Mouse (Mus musculus) spleen, adult 18-20 months (tissue): Measurements from ENCODE around the gene Slc26a1.

Experiments
- DNase-seq, 2 experiments: peaks; one replicate each; pipeline ENCODE4 v3.0.0; 2022; ENCODE audit warnings: mixed read lengths in 2 of 2

The Slc26a1 gene

DNA sequence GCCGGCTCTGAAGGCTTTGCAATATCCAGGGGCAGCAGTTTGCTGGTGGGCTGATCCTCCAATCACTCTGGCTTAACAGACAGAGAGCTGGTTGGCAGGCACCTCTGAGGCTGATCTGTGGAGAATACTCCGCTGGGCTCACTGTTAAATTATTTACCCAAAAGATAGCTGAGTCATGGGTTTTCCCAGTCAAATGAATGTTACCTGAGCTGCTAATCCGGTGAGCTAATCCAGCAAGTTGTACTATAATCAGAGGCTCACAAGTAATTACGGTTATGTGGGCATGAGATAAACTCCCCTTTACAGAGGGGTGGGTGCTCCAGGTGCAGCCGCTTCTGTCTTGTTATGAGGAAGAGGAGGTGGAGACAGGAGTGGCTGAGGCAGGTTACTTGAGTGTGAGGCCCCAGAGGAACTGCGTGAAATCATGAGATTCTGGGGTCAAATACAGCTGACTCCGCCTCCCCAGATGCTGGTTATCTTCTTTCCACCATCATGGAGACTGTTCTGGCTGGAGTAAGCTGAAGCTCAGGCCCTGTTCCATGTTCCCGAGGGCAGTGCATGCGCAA lies at the start of gene Slc26a1:
Gene Slc26a1 (minus strand): TSS at position 319 of the 566 bp plus-strand sequence.
- no peak for DNase-seq

GRCm38 (mm10) chr5:108724006-108724405 lies 48.6 kb upstream of the Slc26a1 start:
- no peak for DNase-seq

GRCm38 (mm10) chr5:108719761-108720160 lies 44.4 kb upstream of the Slc26a1 start:
- no peak for DNase-seq

DNA sequence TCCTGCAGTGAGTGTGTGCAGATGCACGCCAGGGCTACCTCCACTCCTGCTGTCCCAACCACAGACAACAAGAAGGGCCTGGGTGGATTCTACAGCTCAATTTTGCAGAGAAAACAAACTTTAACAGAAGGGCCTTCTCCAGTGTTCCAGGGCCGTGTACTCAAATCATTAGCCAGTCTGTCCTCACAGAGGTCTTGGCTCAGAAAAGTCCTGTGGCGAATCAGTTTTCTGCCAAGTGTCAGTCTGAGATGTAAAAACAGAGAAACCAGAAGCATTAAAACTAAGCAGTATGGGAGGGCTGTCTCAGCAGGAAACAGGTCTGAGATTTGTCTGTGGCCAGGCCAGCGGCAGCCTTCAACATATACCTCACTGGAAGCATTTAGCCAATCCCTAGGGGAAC lies 42.7 kb upstream of the Slc26a1 start:
- DNase-seq = no peak

DNA sequence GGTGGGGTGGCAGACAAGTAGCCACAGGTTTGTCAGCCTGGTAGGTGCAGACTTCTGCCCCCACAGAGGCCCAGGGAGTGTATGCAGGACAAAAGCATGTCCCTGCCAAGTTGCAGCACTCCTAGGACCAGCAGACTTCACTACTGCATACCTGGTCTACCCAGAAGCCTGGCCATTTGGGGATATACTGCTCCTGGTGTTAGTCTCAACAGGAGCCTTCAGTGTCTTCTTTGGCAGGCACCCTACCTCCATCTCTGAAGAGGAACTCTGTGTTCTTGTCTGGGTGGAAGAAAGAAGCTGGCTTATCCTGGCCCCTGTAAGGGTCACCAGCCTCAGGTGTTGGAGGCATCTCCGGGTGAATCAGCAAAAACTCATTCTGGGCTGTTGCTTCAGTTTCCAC lies 40.6 kb upstream of the Slc26a1 start:
- DNase-seq = no peak

DNA sequence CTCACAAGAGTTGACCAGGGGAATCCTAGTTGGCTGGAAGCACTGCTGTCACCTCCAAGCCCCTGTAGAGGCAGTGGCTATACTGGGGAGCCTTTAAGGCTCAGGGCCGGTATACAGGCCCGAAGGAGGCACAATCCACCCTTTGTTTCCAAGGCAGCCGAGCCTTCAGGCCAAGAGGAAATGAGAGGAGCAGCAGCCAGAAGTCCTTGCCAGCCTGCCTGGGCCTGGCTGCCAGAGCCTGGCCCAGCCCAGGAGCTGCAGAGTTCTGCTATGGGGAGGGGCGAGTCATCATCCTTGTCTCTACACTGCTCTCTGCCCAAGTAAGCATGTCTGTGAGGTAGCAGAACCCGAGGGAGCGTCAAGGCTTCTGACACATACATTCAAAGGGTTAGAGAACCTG lies 38.8 kb upstream of the Slc26a1 start:
- DNase-seq = no peak

- no peak for DNase-seq
Observed at GRCm38 (mm10) chr5:108713691-108714090, 38.3 kb upstream of the Slc26a1 start.

GRCm38 (mm10) chr5:108713096-108713495 lies 37.7 kb upstream of the Slc26a1 start:
- DNase-seq = no peak

GRCm38 (mm10) chr5:108711968-108712367 lies 36.6 kb upstream of the Slc26a1 start:
- no peak for DNase-seq

- no peak for DNase-seq
Observed at GRCm38 (mm10) chr5:108708981-108709731, 33.8 kb upstream of the Slc26a1 start.

- no peak for DNase-seq
Observed at GRCm38 (mm10) chr5:108708419-108708818, 33.0 kb upstream of the Slc26a1 start.

- no peak for DNase-seq
Observed at GRCm38 (mm10) chr5:108707758-108708157, 32.4 kb upstream of the Slc26a1 start.

DNA sequence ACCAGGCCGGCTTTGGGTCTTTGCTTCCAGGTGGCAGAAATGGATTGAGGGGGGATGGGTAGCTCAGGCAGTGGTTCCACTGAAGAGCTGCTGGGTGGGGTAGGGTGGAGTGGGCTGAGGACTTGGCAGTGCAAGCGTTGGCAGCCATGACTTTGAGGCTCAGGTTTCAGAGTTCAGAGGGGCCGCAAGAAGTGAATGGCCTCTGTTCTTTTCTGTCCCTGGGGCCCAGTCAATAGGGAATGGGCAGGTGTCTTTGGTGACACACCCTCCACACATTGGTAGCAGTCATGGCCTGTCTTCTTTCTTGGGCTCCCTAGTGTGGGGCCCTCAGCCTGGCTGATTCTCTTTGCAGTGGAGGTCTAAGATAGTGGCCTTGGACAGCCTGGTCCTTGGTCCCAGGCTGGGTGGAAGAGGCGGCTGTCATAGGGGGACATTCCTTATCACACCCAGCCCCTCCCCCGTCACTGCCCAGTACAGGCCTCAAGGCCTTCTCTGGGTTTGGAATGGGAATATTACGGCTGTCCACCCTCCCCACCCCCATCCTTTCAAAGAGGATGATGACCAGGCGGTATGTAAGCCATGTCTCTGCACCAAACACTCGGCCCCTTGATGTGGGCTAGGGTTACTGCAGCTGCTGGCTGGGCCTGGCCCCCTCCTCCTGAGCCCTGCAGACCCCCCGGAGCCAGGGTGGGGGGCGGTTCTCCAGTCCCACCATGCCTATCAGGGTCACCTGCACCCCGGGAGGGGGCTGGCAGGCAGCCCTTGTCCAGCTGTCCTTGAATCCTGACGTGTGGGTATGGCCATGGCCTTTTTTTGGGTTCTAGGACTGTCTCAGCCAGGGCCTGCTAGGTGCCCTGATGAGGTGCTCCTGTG lies 28.6 kb upstream of the Slc26a1 start:
- DNase-seq = no peak

DNA sequence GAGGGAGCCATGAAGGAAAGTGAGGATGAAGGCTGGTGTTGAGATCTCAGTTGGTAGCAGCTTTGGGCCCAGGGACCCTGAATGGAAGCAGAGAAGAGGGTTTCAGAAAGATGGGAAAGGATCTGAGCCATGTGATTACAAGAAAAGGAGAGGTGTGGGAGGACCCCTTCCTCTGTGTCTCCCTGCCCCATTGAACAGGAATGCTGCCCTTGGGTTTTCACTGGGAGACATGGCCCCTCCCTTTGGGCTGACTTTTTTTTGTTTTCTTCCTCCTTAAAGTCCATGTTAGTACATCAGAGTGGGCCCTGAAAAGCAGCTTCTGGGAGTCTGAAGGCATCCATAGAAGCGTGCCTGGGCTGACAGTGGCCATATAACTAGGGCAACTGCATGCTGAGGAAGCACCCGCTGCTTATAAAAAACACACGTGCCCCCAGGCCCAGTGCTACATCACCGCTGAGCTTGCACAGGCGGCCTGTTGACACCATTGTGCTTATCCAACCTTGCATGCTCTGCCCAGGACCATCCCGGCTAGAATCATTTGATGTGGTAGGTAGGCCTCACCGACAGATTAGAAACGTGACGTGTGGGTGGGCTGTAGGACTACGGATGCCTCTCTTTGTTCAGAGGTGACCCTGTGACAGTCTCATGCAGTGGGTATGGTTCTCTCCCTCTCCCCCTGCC lies 26.1 kb upstream of the Slc26a1 start:
- no peak for DNase-seq

- no peak for DNase-seq
Observed at GRCm38 (mm10) chr5:108700346-108700745, 25.0 kb upstream of the Slc26a1 start.

DNA sequence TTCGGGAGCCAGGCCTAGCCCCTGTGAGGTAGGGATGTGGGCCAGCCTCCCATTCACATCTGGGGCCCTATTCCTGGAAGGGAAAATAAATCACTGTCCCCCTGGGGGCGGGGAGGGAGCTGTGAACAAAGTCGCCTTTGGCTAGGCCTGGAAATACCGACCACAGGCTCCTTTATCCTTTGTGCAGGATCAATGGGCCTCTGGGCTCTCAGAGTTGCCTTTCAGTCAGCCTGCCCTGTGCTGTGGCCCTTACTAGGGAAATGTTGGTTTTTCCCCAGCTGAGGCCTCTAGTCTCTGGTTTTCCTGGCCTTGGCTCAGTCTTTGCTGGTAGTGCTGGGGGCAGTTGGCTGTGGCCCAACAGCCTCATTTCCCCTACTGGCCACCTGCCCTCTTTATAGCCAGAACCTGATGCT lies 22.0 kb upstream of the Slc26a1 start:
- no peak for DNase-seq

DNA sequence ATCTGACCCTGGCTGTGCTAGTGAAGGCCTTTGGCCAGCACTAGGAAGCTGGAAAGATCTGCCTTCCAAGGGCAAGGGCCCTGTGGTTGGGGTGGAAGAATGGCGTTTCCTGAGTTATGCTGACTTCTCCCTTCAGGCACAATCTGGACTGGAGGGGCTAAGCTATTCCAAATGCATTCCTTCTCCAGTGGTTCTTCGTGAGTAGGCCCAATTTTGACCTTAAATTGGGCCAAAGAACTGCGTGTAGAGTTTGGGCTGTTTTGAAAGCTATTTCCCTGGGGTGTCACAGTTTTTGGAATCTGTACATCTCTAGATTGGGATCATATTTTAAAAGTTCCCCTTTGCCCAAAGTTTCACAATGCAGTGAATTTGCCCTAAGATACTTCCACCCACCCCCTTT lies 21.2 kb upstream of the Slc26a1 start:
- no peak for DNase-seq

DNA sequence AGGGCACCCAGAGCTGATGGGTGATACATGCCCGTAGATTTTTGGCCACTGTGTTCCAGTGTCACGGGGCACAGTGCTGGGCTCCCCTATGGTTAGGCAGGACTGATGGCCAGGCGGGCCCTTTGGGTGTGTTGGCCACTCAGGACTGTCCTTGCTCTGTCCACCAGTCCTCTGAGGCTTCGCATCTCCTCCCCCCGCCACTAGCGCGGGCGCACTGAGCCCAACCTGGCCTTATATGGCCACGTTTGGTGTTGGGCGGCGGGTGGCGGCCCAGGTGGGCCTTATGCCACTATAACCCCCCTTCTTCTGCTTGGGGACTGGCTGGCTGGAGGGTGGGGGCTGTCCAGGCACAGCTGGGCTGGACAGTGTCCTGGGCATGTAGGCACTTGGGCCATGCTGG lies 20.5 kb upstream of the Slc26a1 start:
- DNase-seq = no peak

GRCm38 (mm10) chr5:108694352-108695261 lies 19.2 kb upstream of the Slc26a1 start:
- DNase-seq = peak; percentile 29 to 40

DNA sequence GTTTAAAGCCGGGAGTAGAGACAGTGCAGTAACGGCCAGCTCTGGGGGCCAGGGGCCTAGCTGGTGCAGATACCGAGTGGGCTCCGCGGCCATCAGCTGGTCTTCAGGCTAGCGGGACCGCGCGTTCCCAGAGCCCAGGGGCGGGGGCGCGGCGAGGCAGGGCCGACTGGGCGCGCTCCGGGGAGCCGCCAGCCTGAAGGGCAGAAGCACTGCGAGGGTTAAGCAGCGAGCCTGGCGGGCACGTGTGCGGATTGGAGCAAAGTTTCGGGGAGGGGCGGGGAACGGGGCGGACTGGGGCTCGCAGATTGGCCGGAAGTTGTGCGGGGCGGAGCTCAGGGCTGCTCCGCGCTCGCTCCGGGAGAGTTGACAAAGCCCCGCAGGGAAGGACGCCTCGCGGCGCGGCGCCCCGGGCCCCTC lies 18.5 kb upstream of the Slc26a1 start:
- DNase-seq = peak; percentile 73 to 79

GRCm38 (mm10) chr5:108692271-108692670 lies 16.9 kb upstream of the Slc26a1 start, which contains the start of gene Fgfrl1:
TSS of gene Fgfrl1 (plus strand) at chr5:108692382.
- DNase-seq = peak; percentile 54 to 74

GRCm38 (mm10) chr5:108691152-108691551 lies 15.8 kb upstream of the Slc26a1 start:
- no peak for DNase-seq
